Mouse (Mus musculus): Measurements from ENCODE around the gene Flna.
A peak's percentile ranks its signal among the peaks of the same experiment; 100 is the strongest.
"Not testable (repeated sequence)": the region's sequence is repeated elsewhere in the genome, so short reads cannot be mapped to it uniquely, and the experiment has no call there.

Gene Flna

DNA sequence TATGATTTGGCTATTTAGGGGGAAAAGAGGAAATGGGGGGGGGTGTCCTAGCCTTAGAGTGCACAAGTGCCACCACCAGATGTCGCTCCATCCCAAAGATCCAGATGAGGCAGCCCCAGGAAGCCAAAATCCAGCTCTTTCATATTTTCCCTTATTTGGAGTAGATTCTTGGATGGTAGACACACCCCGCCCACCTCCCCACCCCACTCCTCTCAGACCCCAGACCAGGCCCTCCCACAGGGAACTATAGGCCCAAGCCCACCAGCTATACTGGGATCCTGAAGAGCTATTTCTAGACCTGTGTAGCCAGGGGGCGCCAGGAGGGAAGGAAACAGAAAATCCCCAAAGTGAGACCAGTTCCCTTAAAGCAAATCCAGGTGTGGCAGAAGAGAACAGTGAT lies 969 bp downstream of the Flna start:
- no peak for ATAC-seq (ENCODE audit: insufficient number of reproducible peaks, low FRiP score, low TSS enrichment)

DNA sequence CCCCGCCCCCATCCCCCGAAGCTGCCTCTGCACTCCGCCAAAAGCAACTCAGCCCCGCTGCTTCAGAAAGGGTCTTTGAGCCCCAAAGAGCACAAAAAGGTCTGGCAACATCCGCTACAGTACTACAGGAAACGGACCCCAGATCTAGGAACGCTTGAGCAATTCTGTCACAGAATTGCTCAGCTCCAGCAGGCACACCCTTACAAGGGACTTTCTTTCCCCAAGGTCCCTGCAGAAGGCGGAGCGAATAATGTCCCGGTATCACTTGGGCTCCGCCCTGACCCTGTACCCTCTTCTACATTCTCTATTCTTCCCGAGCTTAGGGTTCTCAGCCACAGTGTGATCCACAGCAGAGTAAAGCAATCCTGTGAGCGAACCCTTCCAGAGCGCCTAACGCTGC lies 2.9 kb downstream of the Flna start:
- ATAC-seq (ENCODE audit: insufficient number of reproducible peaks, low FRiP score, low TSS enrichment), result no peak

DNA sequence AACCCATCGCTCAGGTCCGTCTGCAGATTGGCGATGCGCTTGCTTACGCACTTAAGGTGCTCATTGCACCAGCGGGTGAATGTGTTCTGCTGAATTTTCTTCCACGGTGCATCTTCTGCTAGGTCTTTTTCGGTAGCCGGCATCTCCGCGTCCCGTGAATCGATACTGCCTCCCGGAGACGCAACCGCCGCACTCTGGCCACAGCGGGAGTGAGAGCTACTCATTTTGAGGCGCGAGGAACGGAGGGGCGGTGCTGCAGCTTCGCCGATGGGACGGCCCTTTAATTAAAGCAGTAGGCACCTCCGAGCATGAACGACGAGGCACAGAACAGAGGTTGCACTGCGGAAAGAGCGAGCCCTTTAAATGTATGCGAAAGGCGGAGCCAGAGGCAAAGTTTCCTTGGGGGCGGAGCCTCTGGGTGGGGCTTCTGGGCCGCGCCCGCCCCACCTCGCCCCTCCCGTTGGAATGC lies 3.4 kb downstream of the Flna start:
- peak; percentile 85 for ATAC-seq (ENCODE audit: insufficient number of reproducible peaks, low FRiP score, low TSS enrichment)

GRCm38 (mm10) chrX:74245687-74246086 lies 3.9 kb downstream of the Flna start:
- ATAC-seq (ENCODE audit: insufficient number of reproducible peaks, low FRiP score, low TSS enrichment), result peak; percentile 46; the same call in 1 of the 2 replicates

GRCm38 (mm10) chrX:74245107-74245506 lies 4.5 kb downstream of the Flna start:
- no peak for ATAC-seq (ENCODE audit: insufficient number of reproducible peaks, low FRiP score, low TSS enrichment)

DNA sequence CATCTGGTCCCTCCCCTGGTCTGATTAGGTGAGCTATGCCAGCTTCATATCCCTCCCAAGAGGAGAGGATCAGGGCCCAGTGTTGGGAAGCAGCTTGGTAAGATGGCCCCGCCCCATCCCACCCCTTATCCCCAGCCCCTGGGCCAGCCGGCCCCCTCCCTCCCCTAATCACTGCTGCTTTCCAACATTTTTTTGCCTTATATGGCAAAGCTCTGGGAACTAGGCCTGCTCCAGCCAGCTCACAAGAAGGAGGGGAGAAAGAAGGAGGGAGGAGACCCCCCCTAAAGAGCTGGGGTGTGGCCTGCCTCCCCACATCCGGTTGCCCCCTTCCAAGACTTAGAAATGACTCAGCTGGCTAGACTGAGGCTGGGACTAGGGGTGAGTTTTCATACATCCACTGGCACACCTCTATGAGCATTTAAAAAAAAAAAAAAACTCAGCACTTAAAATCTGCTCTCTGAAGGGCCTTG lies 5.0 kb downstream of the Flna start:
- ATAC-seq (ENCODE audit: insufficient number of reproducible peaks, low FRiP score, low TSS enrichment), result no peak

DNA sequence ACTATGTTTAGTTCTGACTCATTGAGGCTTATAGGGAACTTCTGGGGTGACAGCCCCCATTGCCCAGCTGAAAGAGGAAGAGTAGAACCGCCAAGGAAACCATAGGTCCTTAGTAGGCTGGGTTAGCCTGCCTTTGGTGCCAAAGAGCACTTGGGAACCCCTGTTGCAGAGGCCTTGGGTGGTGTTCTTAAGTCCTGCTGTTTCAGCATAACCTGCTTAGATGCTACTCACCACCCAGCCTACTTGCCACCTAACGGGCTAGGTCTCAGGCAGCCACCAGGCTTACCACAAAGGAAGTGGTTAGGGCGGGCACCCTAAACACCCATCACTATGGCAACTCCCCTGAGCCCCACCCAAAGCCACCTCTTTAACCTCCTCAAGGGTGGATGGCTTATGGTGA lies 5.8 kb downstream of the Flna start:
- no peak for ATAC-seq (ENCODE audit: insufficient number of reproducible peaks, low FRiP score, low TSS enrichment)

- no peak for ATAC-seq (ENCODE audit: insufficient number of reproducible peaks, low FRiP score, low TSS enrichment)
Measured at GRCm38 (mm10) chrX:74243396-74243795, 6.2 kb downstream of the Flna start.

DNA sequence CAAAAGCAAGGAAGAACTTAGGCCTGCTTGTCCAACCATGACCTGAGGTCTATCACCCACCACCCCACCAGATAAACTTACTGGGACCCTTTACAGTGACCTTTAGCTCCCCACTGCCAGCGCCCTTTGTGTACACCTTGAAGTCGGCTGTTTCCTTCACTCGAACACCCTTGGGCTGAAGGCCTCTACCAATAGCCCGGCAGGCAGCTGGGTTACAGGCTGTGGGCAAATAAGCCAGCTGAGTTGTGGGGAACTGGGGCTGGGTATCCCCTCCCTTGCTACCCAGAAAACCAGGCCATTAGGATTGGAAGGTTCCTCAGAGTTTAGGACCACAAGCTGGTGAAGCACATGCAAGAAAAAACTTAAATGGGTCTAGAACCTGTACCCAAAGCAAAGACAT lies 9.3 kb downstream of the Flna start:
- ATAC-seq (ENCODE audit: insufficient number of reproducible peaks, low FRiP score, low TSS enrichment), result no peak

- no peak for ATAC-seq (ENCODE audit: insufficient number of reproducible peaks, low FRiP score, low TSS enrichment)
Measured at GRCm38 (mm10) chrX:74233196-74233595, 16.4 kb downstream of the Flna start.

DNA sequence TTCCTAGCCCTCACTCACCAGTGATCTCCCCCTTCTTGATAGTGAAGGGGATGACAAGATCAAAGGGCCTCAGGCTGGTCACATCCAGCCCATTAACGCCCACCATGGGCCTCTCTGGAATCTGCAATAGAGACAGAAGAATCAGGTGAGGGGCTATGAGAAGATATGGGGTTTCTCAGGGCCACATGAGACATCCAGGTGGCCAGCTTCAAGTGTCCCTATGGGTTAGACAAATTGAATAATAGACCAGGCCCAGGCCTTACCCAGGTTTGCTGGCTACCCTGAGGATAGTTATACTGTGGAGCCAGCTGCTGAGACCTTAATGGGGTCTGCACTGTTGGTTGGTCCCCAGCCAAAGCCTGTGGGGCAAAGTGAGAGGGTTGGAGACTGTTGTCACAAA lies 19.6 kb downstream of the Flna start:
- ATAC-seq (ENCODE audit: insufficient number of reproducible peaks, low FRiP score, low TSS enrichment), result no peak

GRCm38 (mm10) chrX:74220099-74220498 lies 29.5 kb downstream of the Flna start:
- ATAC-seq (ENCODE audit: insufficient number of reproducible peaks, low FRiP score, low TSS enrichment), result not testable (repeated sequence)

GRCm38 (mm10) chrX:74219449-74219848 lies 30.2 kb downstream of the Flna start:
- ATAC-seq (ENCODE audit: insufficient number of reproducible peaks, low FRiP score, low TSS enrichment), result no peak

GRCm38 (mm10) chrX:74218496-74218895 lies 31.1 kb downstream of the Flna start:
- ATAC-seq (ENCODE audit: insufficient number of reproducible peaks, low FRiP score, low TSS enrichment), result no peak

- no peak for ATAC-seq (ENCODE audit: insufficient number of reproducible peaks, low FRiP score, low TSS enrichment)
Measured at GRCm38 (mm10) chrX:74203556-74203955, 46.1 kb downstream of the Flna start.

- no peak for ATAC-seq (ENCODE audit: insufficient number of reproducible peaks, low FRiP score, low TSS enrichment)
Measured at GRCm38 (mm10) chrX:74176959-74177358, 72.7 kb downstream of the Flna start, which contains the start of gene Tktl1. TSS of gene Tktl1 (plus strand) at chrX:74177259.

Measured in cerebellum, adult (tissue).